Mouse (Mus musculus) c-Kit-positive CD71-positive TER-119-negative erythroid progenitor cells, embryonic 14.5 days (primary cell): ENCODE measurements around the gene Gm266.

ENCODE experiments used
- DNase-seq: peaks from one replicate; pipeline ENCODE4 v3.0.0-alpha.2; 2013; ENCODE audit warnings: low read depth

The Gm266 gene

GRCm38 (mm10) chr12:111454543-111455280 is 30.9 kb downstream of the Gm266 start:
- no peak for DNase-seq

- no peak for DNase-seq
These were observed 31.6 kb downstream of the Gm266 start for GRCm38 (mm10) chr12:111454021-111454420.

- DNase-seq, result no peak
These were observed 34.1 kb downstream of the Gm266 start for GRCm38 (mm10) chr12:111451561-111451960.

- no peak for DNase-seq
These were observed 35.3 kb downstream of the Gm266 start for GRCm38 (mm10) chr12:111450359-111450758.

GRCm38 (mm10) chr12:111448931-111449705 is 36.5 kb downstream of the Gm266 start:
- no peak for DNase-seq

- no peak for DNase-seq
These were observed 37.5 kb downstream of the Gm266 start for GRCm38 (mm10) chr12:111447898-111448760.

- DNase-seq, result no peak
These were observed 38.3 kb downstream of the Gm266 start for GRCm38 (mm10) chr12:111447350-111447749.

GRCm38 (mm10) chr12:111446745-111447144 is 38.9 kb downstream of the Gm266 start:
- DNase-seq, result no peak

- DNase-seq, result no peak
These were observed 39.6 kb downstream of the Gm266 start for GRCm38 (mm10) chr12:111445890-111446613.

- DNase-seq, result no peak
These were observed 40.3 kb downstream of the Gm266 start for GRCm38 (mm10) chr12:111445161-111445889.

GRCm38 (mm10) chr12:111443921-111444831 is 41.4 kb downstream of the Gm266 start:
- DNase-seq, result no peak

- DNase-seq, result peak; percentile 93
These were observed 42.4 kb downstream of the Gm266 start for GRCm38 (mm10) chr12:111443011-111443870.

- peak; percentile 72 for DNase-seq
These were observed 43.2 kb downstream of the Gm266 start, which contains the start of gene Tnfaip2 for GRCm38 (mm10) chr12:111442309-111443010. Tnfaip2 (plus strand) TSS chr12:111442469.

- no peak for DNase-seq
These were observed 44.1 kb downstream of the Gm266 start for GRCm38 (mm10) chr12:111441523-111441922.

GRCm38 (mm10) chr12:111440701-111441373 is 44.8 kb downstream of the Gm266 start:
- DNase-seq, result no peak

- no peak for DNase-seq
These were observed 46.8 kb downstream of the Gm266 start for GRCm38 (mm10) chr12:111438850-111439249.

GRCm38 (mm10) chr12:111437222-111437900 is 48.3 kb downstream of the Gm266 start:
- no peak for DNase-seq
